20 mouse cellular contexts compared by ENCODE assay signal in genomic region chr11:61991576-61991975, GRCm38 (mm10).
"Had no signal": no experiment of that assay in that cellular context is flagged by ENCODE, and none has a peak within 500 bp of the region (broad histone marks: within the 10 kb centered on the region; RNA-seq: fewer than 3 reads in every experiment).

No protein-coding gene starts in this region.

- H3K27me3 ChIP-seq: lung, embryonic 15.5 days; megakaryocyte, embryonic 14.5 days; midbrain, embryonic 12.5 days; neural tube, embryonic 13.5 days; neural tube, embryonic 15.5 days had no signal

- DNase-seq: liver, postnatal 0 days; lung, adult 2 months; lung, postnatal 14 days; lung, postnatal 36 days; midbrain, embryonic 14.5 days; retina, postnatal 1 day; right cerebral cortex, adult 18-20 months; right cerebral cortex, postnatal 25 days; right cerebral cortex, postnatal 4 days; spleen, adult 18-20 months; thymus, adult 18-20 months; thymus, postnatal 14 days; thymus, postnatal 36 days had no signal

- H3K27ac ChIP-seq: lung, embryonic 15.5 days; macrophage; midbrain, embryonic 12.5 days; neural tube, embryonic 13.5 days; neural tube, embryonic 15.5 days had no signal

- H3K9me3 ChIP-seq: lung, embryonic 15.5 days; neural tube, embryonic 13.5 days; neural tube, embryonic 15.5 days had no signal

- H3K4me1 ChIP-seq: midbrain, embryonic 12.5 days; neural tube, embryonic 13.5 days; neural tube, embryonic 15.5 days had no signal

- H3K36me3 ChIP-seq: lung, embryonic 15.5 days; midbrain, embryonic 12.5 days; neural tube, embryonic 13.5 days; neural tube, embryonic 15.5 days had no signal

- H3K4me3 ChIP-seq: lung, embryonic 15.5 days; megakaryocyte, embryonic 14.5 days; midbrain, embryonic 12.5 days; myocyte; neural tube, embryonic 13.5 days; neural tube, embryonic 15.5 days had no signal
